In the genomic region with DNA sequence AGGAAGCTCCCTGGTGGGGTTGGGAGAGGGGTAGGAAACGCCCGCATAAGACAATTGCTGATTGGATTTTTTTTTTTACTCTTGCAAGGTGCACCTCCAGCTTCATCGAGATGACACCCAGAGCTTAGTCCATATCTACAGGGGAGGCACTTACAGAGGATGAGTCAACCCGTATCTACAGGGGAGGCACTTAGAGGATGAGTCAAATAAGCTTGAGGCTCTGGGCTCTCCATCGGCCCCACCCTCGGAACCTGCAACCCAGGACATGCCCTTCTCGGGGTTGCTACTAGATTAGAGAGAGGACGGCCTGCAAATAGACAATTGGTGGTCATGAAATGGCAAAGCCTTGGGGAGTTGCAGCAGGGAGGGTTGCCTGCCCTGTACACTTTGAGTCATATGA, we compare ENCODE assay signal across 24 mouse cellular contexts. TPM values are rescaled to one million over a fixed set of nuclear protein-coding genes. Genes with fewer than 3 reads are reported as not detected.
"Had no signal": no experiment of that assay in that cellular context is flagged by ENCODE, and none has a peak within 500 bp of the region (broad histone marks: within the 10 kb centered on the region; RNA-seq: fewer than 3 reads in every experiment).

No protein-coding gene starts in this region.

- H3K4me3 ChIP-seq: kidney, embryonic 15.5 days; left cerebral cortex, adult 2 months; lung, embryonic 15.5 days; megakaryocyte, embryonic 14.5 days; midbrain, embryonic 10.5 days; midbrain, embryonic 13.5 days; myocyte; neural tube, embryonic 13.5 days had no signal

- ATAC-seq: midbrain, embryonic 13.5 days; midbrain, embryonic 16.5 days had no signal

- H3K9me3 ChIP-seq: kidney, embryonic 15.5 days; lung, embryonic 15.5 days; megakaryocyte, embryonic 14.5 days; midbrain, embryonic 10.5 days; midbrain, embryonic 13.5 days; neural tube, embryonic 13.5 days had no signal

- DNase-seq: kidney, adult 8-10 months; kidney, postnatal 10 days; kidney, postnatal 36 days; layer of hippocampus, postnatal 36 days; lung, adult 18-20 months; lung, postnatal 10 days; lung, postnatal 36 days; retina, postnatal 1 day; thymus, adult 18-20 months; thymus, postnatal 4 days had no signal

- H3K27me3 ChIP-seq: kidney, embryonic 15.5 days; lung, embryonic 15.5 days; midbrain, embryonic 13.5 days; neural tube, embryonic 13.5 days had no signal

- H3K36me3 ChIP-seq: kidney, embryonic 15.5 days; lung, embryonic 15.5 days; midbrain, embryonic 10.5 days; midbrain, embryonic 13.5 days; neural tube, embryonic 13.5 days had no signal

- H3K9ac ChIP-seq: kidney, embryonic 15.5 days; lung, embryonic 15.5 days; midbrain, embryonic 13.5 days; neural tube, embryonic 13.5 days had no signal

- H3K27ac ChIP-seq: kidney, embryonic 15.5 days; left cerebral cortex, adult 2 months; lung, embryonic 15.5 days; midbrain, embryonic 13.5 days; neural tube, embryonic 13.5 days had no signal

- H3K4me2 ChIP-seq: kidney, embryonic 15.5 days; lung, embryonic 15.5 days; midbrain, embryonic 13.5 days; neural tube, embryonic 13.5 days had no signal

RNA-seq across cellular contexts. Expression of a gene that starts 17.0 kb away (rescaled TPM):
- polyA plus RNA-seq: kidney, embryonic 15.5 days; limb, embryonic 11.5 days; limb, embryonic 14.5 days; lung, embryonic 15.5 days; midbrain, embryonic 13.5 days; midbrain, embryonic 16.5 days; myocyte; neural tube, embryonic 13.5 days; small intestine, adult 2 months; spleen, adult 2 months; stomach, embryonic 16.5 days had no signal
